Mouse (Mus musculus): ENCODE data around the gene Sim1.

GRCm38 (mm10) chr10:50886305-50886704 is 8.2 kb upstream of the Sim1 start:
- TF ChIP-seq TAL1 (conservative IDR thresholded peaks at IDR 0.05; ENCODE audit: low read depth, low read length) (no peak), CTCF (IDR thresholded peaks at IDR 0.05; ENCODE audit: low read depth, low read length) (no peak)
